Mouse (Mus musculus) adrenal gland, postnatal 14 days (tissue): ENCODE measurements around the gene Gm45021. TPM values are rescaled to one million over a fixed set of nuclear protein-coding genes. Genes with fewer than 3 reads are reported as not detected.
A peak's percentile ranks its signal among the peaks of the same experiment; 100 is the strongest.
"Not testable (repeated sequence)": the region's sequence is repeated elsewhere in the genome, so short reads cannot be mapped to it uniquely, and the experiment has no call there.

Experiments used
- DNase-seq: peaks from one replicate; pipeline ENCODE4 v3.0.0; 2021; ENCODE audit warnings: mixed read lengths
- total RNA-seq: library from RNA; stranded (reverse); gene quantifications from 2 replicates; pipeline ENCODE4 v1.2.3, GENCODE M21; 2021

Gm45021 gene
- total RNA-seq, 1 experiment from 2014 or later: not detected

GRCm38 (mm10) chr6:48613464-48613863 lies 24.1 kb downstream of the Gm45021 start:
- DNase-seq: no peak

- DNase-seq: no peak
These were observed 25.3 kb downstream of the Gm45021 start for GRCm38 (mm10) chr6:48614756-48615155.

DNA sequence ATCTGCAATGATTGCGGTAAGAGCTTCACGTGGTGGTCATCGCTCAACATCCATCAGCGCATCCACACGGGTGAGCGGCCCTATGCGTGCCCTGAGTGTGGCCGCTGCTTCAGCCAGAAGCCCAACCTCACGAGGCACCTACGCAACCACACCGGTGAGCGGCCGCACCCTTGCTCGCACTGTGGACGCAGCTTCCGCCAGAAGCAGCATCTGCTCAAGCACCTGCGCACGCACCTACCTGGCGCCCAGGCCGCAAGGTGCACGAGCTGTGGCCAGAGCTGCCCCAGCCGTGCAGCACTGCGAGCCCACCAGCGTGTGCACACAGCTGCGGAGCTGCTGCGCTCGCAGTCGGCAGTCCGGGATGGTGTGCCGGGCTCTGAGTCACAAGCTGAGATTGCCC lies 30.6 kb downstream of the Gm45021 start:
- DNase-seq: no peak

GRCm38 (mm10) chr6:48622186-48622843 lies 32.9 kb downstream of the Gm45021 start:
- DNase-seq: not testable (repeated sequence)

DNA sequence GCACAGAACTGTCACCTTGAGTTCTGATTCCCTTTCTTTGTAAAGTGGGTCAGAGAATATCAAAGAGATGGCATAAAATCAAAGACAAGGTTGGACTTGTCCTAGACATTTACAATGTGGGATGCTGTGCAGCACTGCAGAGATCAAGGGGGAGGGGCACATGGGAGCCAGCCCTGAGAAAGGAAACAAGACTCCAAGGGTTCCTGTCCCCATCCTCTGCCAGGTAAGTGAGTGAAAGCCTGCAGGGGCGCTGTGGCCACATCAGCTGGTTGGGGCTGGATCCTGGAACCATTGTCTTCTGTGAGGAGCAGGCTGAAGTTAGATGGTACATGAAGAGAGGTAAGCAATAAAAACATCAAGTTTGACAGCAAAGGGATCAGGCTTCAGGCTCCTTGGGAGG lies 34.0 kb downstream of the Gm45021 start:
- peak; percentile 78 for DNase-seq

- DNase-seq: no peak
These were observed 37.1 kb downstream of the Gm45021 start, which contains the start of gene AI854703 for GRCm38 (mm10) chr6:48626464-48626863. TSS of gene AI854703 (plus strand) at chr6:48626764.

- DNase-seq: peak; percentile 78
These were observed 37.6 kb downstream of the Gm45021 start for GRCm38 (mm10) chr6:48626984-48627383.

DNA sequence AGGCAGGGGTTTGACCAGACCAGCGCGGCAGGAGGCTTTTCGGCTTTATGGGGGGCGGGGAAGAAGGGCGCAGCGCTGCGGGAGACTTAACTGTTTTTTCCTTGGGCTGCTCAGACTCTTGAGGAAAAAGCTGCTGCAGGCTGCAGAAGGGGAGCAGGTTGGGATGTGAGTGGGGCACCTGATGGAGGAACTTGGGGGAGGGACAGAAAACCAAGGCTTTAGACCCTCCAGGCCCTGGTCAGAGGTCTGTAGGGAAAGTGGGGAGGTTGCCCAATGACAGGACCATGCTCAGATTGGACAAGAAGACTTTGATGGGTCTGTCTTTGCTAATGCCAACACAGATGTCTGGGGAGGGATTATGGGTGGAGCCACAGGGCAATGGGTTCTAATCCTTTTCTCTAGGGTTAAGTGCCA lies 38.1 kb downstream of the Gm45021 start:
- DNase-seq: peak; percentile 39

DNA sequence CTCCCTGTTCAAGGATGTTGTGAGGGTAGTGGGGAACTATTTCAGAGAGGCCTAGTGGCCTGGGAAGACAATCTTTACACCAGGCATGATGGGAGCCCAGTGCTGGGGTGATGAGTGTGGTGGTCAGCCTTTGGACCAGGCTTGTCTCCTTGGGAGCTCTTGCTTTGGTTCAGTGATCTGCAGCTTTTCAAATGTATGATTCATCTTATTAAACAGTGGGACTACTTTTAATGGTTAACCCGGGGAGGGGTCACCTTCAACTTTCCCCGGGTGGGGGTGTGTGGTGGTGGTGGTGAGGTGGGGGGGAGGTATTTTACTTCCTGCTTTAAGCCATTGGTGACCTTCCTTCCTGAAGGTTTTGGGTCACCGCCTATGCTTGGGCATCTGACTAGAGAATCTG lies 39.0 kb downstream of the Gm45021 start:
- no peak for DNase-seq

- peak; percentile 38 for DNase-seq
These were observed 39.6 kb downstream of the Gm45021 start for GRCm38 (mm10) chr6:48628808-48629660.

- no peak for DNase-seq
These were observed 40.2 kb downstream of the Gm45021 start for GRCm38 (mm10) chr6:48629661-48630034.

- no peak for DNase-seq
These were observed 41.4 kb downstream of the Gm45021 start for GRCm38 (mm10) chr6:48630831-48631230.

- no peak for DNase-seq
These were observed 45.7 kb downstream of the Gm45021 start for GRCm38 (mm10) chr6:48635105-48635504.

DNA sequence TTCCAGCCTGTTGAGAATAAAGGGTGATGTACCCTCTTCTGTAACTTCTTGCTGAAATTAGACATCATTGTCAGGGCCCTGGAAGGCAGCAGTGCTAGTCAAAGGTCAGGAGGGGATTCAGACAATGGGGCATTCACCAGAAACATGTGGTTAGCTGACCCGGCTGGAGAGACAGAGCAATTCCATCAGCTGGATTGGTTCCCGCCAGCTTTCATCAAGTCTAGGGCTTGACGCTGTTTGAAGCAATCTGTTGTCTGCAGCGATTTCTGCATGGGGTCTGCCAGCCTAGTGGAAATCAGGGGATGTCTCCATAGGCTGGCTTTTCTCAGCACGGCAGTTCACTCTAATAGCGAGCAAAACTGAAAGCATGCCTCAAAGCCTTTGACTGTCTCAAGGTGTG lies 47.1 kb downstream of the Gm45021 start:
- no peak for DNase-seq

GRCm38 (mm10) chr6:48637811-48638500 lies 48.5 kb downstream of the Gm45021 start:
- no peak for DNase-seq

DNA sequence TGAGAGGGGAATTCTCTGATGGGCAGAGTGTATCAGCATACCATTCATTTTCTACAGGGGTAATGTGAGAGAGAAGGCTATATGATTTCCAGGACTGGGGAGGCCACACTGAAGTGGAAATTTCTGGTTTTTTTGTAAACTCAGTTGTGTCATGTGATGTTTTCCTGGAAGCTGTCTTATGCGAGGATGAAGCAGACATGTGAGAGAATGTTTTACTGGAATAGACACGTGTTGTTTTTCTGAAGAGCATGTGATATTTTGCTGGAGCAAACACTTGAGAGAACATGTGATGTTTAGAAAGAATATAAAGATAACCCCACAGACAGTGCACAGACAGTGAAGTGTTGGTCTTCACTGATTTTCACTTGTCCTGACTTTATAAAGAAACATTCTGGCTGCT lies 49.1 kb downstream of the Gm45021 start:
- DNase-seq: no peak

- DNase-seq: no peak
These were observed 52.0 kb downstream of the Gm45021 start for GRCm38 (mm10) chr6:48641391-48641790.

DNA sequence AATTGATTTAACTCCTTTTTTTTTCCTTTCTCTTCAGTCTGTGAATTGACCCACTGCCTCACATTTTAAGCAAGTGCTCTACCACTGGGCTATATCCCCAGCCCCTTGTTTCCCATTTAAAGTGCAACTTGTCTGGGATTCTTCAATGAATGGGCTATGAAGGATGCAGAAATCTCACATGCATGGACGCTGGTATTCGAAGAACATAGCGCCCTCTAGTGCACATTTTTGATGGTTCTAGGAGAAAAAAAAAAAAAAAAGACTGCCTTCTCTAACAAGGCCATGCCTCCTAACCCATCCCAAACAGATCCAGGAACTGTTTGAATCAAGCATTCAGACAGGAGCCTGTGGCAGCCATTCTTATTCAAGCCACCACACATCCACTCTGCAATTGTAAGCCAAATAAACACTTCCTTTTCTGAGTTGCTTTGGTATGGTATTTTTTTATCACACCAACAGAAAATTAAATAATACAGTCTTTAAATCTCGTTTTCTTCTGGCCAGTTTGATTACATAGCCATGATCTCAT lies 53.4 kb downstream of the Gm45021 start:
- DNase-seq: peak; percentile 66

GRCm38 (mm10) chr6:48645660-48646308 lies 56.4 kb downstream of the Gm45021 start:
- peak; percentile 83 for DNase-seq

DNA sequence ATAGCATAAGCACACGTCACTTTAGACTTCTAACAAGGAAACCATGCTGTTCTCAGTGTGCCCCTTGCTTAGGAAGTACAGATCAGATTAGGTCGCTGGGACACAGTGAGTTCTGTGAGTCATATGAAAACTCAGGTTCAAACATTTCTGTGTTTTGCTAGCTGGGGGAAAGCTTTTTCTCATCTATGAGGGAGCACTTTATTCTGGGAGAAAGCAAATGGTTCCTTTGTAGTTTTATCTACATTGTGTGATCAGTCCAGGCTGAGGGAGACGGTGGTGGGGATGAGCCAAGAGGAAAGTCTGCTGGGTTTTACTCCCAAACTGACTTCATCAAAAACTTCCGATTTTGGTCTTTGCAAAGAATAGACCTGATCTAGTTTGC lies 56.9 kb downstream of the Gm45021 start:
- DNase-seq: no peak

DNA sequence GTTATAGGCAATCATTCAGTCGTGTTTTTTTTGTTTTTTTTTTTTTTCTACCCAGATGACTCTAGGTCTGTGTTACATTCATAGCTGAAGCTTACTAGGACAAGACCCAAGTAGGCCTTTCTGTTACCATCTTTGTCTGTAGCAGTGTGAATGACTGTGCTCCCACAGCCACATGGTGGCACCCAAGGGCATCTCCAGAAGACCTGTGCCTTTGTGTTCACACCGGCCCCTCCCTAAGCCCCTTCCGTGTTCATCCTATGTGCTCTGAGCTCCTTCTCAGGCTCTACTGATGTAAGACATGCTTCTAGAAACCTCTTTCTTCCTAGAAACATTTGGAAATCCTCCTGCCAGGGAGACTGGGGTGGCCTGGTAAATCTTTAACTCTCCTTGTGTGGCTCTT lies 57.6 kb downstream of the Gm45021 start, which contains the start of gene Gimap8:
Gimap8 (plus strand) TSS at position 240 of the 400 bp plus-strand sequence.
- peak; percentile 67 for DNase-seq

DNA sequence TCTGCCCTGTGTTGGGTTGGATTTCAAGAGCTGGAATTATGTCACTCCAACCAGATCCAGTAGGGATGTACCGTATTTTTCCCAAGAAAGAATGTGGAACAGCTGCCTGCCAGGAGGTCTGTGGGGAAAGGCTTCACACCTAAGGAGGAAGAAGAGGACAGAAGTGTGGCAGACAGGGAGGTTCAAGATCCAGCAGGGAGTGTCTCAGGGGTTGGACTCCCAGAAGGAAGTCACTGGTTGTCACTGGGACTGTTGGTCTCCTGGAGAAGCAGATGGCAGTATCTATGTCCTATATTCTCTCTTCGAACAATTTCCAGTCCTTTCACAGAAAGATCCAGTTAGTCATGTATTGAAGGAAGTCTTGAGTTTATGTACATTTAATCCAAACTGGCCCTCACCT lies 58.2 kb downstream of the Gm45021 start:
- no peak for DNase-seq
